Mouse (Mus musculus) bone marrow macrophage, adult 2 months (primary cell): ENCODE data around the gene Rb1.

ENCODE experiments used
- CTCF ChIP-seq: IDR thresholded peaks from 2 replicates; pipeline ENCODE4 v1.5.1; 2012; ENCODE audit warnings: low read depth, mild to moderate bottlenecking, low read length, moderate library complexity
- POLR2A ChIP-seq: IDR thresholded peaks from 2 replicates; pipeline ENCODE4 v1.6.1; 2012; ENCODE audit warnings: mild to moderate bottlenecking, low read depth, low read length, borderline replicate concordance

DNA sequence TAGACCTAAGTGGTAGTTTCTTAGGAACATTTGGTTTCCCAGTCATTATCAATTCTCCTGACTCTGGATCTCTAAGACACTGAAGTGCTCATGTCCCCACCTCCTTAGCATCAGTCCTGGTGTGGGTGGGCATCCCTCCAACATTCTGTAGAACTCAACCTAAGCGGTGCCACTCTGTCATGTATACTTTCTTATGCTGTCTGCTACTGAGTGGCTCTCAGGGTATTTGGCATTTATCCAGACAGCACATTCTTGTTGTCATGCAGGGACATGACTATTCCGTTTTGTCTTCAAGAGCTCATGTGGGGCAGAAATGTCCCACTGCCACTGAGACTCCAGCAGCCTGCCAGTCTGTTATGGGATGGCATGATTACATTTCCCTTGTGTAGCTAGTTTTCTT lies 144.5 kb downstream of the Rb1 start:
- TF ChIP-seq POLR2A (no peak), CTCF (no peak)
